In the genomic region with DNA sequence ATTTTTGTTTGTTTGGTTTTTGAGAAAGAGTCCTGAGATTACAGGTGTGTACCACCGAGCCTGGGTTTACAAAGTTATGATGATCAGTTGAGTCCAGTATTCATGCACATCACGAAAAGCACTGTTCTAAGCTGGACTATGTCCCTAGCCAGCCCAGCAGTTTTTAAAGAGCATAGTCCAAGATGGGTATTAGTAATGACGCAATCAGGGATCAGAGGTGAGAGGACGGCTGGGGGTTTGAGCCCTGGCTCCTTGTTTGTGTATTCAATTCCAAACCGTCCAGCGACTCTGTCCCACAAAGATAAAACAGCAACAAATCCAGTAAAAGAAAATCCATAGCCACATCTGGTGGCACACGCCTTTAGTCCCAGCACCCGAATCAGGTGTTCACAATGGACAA, we compare ENCODE assay signal across 8 mouse cellular contexts. TPM values are rescaled to one million over a fixed set of nuclear protein-coding genes. Genes with fewer than 3 reads are reported as not detected.
DNase-seq lines count a peak whose midpoint lies in the region; ATAC-seq and TF ChIP-seq lines count a peak whose summit lies in the region.

No protein-coding gene starts in this region.

- no peak overlapping the region for H3K4me3 ChIP-seq in liver, adult 2 months (ENCODE audit: insufficient read depth, low read depth, low read length)
- H3K4me3 ChIP-seq in myocyte: peak overlapping the region; percentile 55

- peaks cover 22% of the 10 kb centered on the region for H3K4me1 ChIP-seq in liver, adult 2 months (ENCODE audit: control insufficient read depth, insufficient read depth, low read length)

- no peak overlapping the region for H3ac ChIP-seq in myocyte (ENCODE audit: control insufficient read depth, insufficient read length)

- H3K27ac ChIP-seq in liver, adult 2 months (replicated peaks; ENCODE audit: insufficient read depth, low read depth, low read length): peak overlapping the region; percentile 99

- no peak for ATAC-seq in cerebellum, adult (ENCODE audit: insufficient number of reproducible peaks, low FRiP score, low TSS enrichment)
- ATAC-seq in erythroid progenitor cell, adult 5-6 weeks (replicated peaks; ENCODE audit: low FRiP score, poor library complexity, severe bottlenecking): no peak

- peak; percentile 26 for DNase-seq in cerebellum, adult 11-12 months
- DNase-seq in liver, adult 2 months (ENCODE audit: extremely low read depth, low read depth, low spot score): peak; percentile 99
- no peak for DNase-seq in liver
- DNase-seq in kidney, postnatal 25 days: peak; percentile 57 to 82
- DNase-seq in B cell, adult 2 months: no peak

- H3K79me2 ChIP-seq in liver, adult 2 months (ENCODE audit: control insufficient read depth, insufficient read depth, low read length): peaks cover 6% of the 10 kb centered on the region; the same call in 1 of the 2 replicates
- peaks cover 22% of the 10 kb centered on the region for H3K79me2 ChIP-seq in myocyte (ENCODE audit: control insufficient read depth, insufficient read depth)

- 19% methylated on average over 8 of the region's 8 CpGs for WGBS in liver, adult 2 months

- peak overlapping the region; percentile 83 for H3K4me2 ChIP-seq in myocyte (ENCODE audit: low read depth)

- H3K36me3 ChIP-seq in liver, adult 2 months (ENCODE audit: control insufficient read depth, insufficient read depth, low read length): peaks cover 5% of the 10 kb centered on the region; the same call in 1 of the 2 replicates
- peaks cover 6% of the 10 kb centered on the region for H3K36me3 ChIP-seq in myocyte (ENCODE audit: control insufficient read depth, insufficient read depth)

- peak overlapping the region; percentile 68 for H3K9ac ChIP-seq in liver, adult 2 months (ENCODE audit: low read depth, low read length)

- no peak for TF ChIP-seq POLR2A in liver, adult 2 months (IDR thresholded peaks at IDR 0.05; ENCODE audit: extremely low read depth, insufficient read depth, low read length)
- no peak for TF ChIP-seq POLR2A in myocyte (IDR thresholded peaks at IDR 0.05; ENCODE audit: insufficient read length, low read depth)

- TF ChIP-seq CTCF in liver, adult 2 months (IDR thresholded peaks at IDR 0.05; ENCODE audit: low read depth, low read length): no peak

- H3K27me3 ChIP-seq in liver, adult 2 months (ENCODE audit: control insufficient read depth, insufficient read depth, low read length): no peaks in the 10 kb centered on the region
- no peaks in the 10 kb centered on the region for H3K27me3 ChIP-seq in myocyte (ENCODE audit: control insufficient read depth, insufficient read depth, insufficient read length)

TF ChIP-seq in myocyte, 11 proteins besides CTCF, POLR2A, EP300 and RAD21:
- TF ChIP-seq POLR2AphosphoS2 (IDR thresholded peaks at IDR 0.05; ENCODE audit: insufficient read length, low read depth): no peak
- no peak for TF ChIP-seq USF1 (IDR thresholded peaks at IDR 0.05; ENCODE audit: low read depth)
- no peak for TF ChIP-seq MAX (IDR thresholded peaks at IDR 0.05; ENCODE audit: low read depth)

RNA-seq across cellular contexts. Expression of a gene that starts 1.4 kb away (rescaled TPM):
- 14.8 and 24.8 TPM in 2 replicates for total RNA-seq in liver, adult 2 months (2014; rRNA removed)
- 166 and 179 TPM in 2 replicates for polyA plus RNA-seq in liver, adult 2 months (2012; rRNA removed)
- polyA plus RNA-seq in myocyte (2012; fragmentation: generic; extraction: Trizol): 156 TPM
- total RNA-seq in erythroid progenitor cell, adult 5-6 weeks (2015; ENCODE audit: low replicate concordance): 114 and 127 TPM in 2 replicates
- total RNA-seq in erythroid progenitor cell, adult 5-6 weeks (2017; ENCODE audit: low replicate concordance): 43.8 and 56.9 TPM in 2 replicates

RNA-seq across cellular contexts. Expression of a gene that starts 10.4 kb away (rescaled TPM):
- 0.37 and 0.87 TPM in 2 replicates for total RNA-seq in liver, adult 2 months (2014; rRNA removed)
- 0.54 and 1.4 TPM in 2 replicates for polyA plus RNA-seq in liver, adult 2 months (2012; rRNA removed)
- polyA plus RNA-seq in myocyte (2012; fragmentation: generic; extraction: Trizol): 9.1 TPM
- 2.5 and 6.5 TPM in 2 replicates for total RNA-seq in erythroid progenitor cell, adult 5-6 weeks (2015; ENCODE audit: low replicate concordance)
- total RNA-seq in erythroid progenitor cell, adult 5-6 weeks (2017; ENCODE audit: low replicate concordance): 1.9 and 2.1 TPM in 2 replicates

RNA-seq across cellular contexts. Expression of a gene that starts 38.8 kb away (rescaled TPM):
- total RNA-seq in liver, adult 2 months (2014; rRNA removed): 2.9 and 6.6 TPM in 2 replicates
- 4.2 and 4.6 TPM in 2 replicates for polyA plus RNA-seq in liver, adult 2 months (2012; rRNA removed)
- polyA plus RNA-seq in myocyte (2012; fragmentation: generic; extraction: Trizol): 101 TPM
- total RNA-seq in erythroid progenitor cell, adult 5-6 weeks (2015; ENCODE audit: low replicate concordance): 2.5 TPM in 1 of 2 replicates, not detected in the other
- total RNA-seq in erythroid progenitor cell, adult 5-6 weeks (2017; ENCODE audit: low replicate concordance): 0.90 TPM in 1 of 2 replicates, not detected in the other

RNA-seq across cellular contexts. Expression of a gene that starts 42.7 kb away (rescaled TPM):
- total RNA-seq in liver, adult 2 months (2014; rRNA removed): 3.9 and 5.8 TPM in 2 replicates
- polyA plus RNA-seq in liver, adult 2 months (2012; rRNA removed): 7.7 and 8.3 TPM in 2 replicates
- polyA plus RNA-seq in myocyte (2012; fragmentation: generic; extraction: Trizol): 1.9 TPM
- 4.0 and 4.6 TPM in 2 replicates for total RNA-seq in erythroid progenitor cell, adult 5-6 weeks (2015; ENCODE audit: low replicate concordance)
- total RNA-seq in erythroid progenitor cell, adult 5-6 weeks (2017; ENCODE audit: low replicate concordance): 0.30 and 1.4 TPM in 2 replicates

RNA-seq across cellular contexts. Expression of a gene that starts 50.5 kb away (rescaled TPM):
- 26.4 and 40.2 TPM in 2 replicates for total RNA-seq in liver, adult 2 months (2014; rRNA removed)
- 63.7 and 77.7 TPM in 2 replicates for polyA plus RNA-seq in liver, adult 2 months (2012; rRNA removed)
- polyA plus RNA-seq in myocyte (2012; fragmentation: generic; extraction: Trizol): 141 TPM
- 9.2 and 16.9 TPM in 2 replicates for total RNA-seq in erythroid progenitor cell, adult 5-6 weeks (2015; ENCODE audit: low replicate concordance)
- total RNA-seq in erythroid progenitor cell, adult 5-6 weeks (2017; ENCODE audit: low replicate concordance): 5.3 and 8.5 TPM in 2 replicates

Comparison
In these comparisons a context has a peak if more than half of its experiments do, and no peak if none do; other contexts are left out.
1. DNase-seq: peak in cerebellum, adult 11-12 months (single experiment), liver, adult 2 months (single experiment) and kidney, postnatal 25 days (2 of 2); none in liver (single experiment) and B cell, adult 2 months (0 of 2).